Mouse (Mus musculus) megakaryocyte, embryonic 14.5 days (primary cell): ENCODE measurements around the gene Espnl.

Experiments used
- FLI1 ChIP-seq: IDR thresholded peaks from 2 replicates; pipeline ENCODE4 v1.6.1; 2012; ENCODE audit warnings: low read length, inconsistent platforms, mixed read lengths
- GATA1 ChIP-seq: IDR thresholded peaks from 3 replicates; pipeline ENCODE4 v1.6.1; 2012; ENCODE audit warnings: mixed read lengths, low read length, inconsistent platforms, borderline replicate concordance

DNA sequence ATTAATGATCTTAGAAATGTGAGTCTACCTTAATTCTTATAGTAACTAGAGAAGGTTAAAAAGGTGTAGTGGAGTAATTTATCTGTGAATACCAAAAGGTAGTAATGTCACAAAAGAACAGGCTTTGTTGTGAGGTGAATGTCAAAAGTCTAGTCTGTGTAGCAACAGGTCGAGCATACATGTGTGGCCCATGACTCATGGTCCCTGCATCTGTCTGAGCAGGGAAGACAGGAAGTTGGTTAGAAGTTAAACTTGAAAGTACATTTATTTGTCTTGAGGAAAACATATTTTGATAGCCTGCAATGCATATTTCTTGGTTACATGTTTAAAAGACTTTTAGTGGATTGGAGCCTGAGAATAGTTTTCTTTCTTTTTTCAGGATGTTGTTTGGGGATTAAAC is 42.7 kb upstream of the Espnl start:
- TF ChIP-seq FLI1 (no peak), GATA1 (no peak)
